Mouse (Mus musculus) spleen, postnatal 4 days (tissue): ENCODE measurements around the gene Gm4553.
"Not testable (repeated sequence)": the region's sequence is repeated elsewhere in the genome, so short reads cannot be mapped to it uniquely, and the experiment has no call there.

ENCODE experiments used
- DNase-seq, 2 experiments: peaks; one replicate each; pipeline ENCODE4 v3.0.0; 2022; ENCODE audit warnings: low spot score in 2 of 2

Gene Gm4553

DNA sequence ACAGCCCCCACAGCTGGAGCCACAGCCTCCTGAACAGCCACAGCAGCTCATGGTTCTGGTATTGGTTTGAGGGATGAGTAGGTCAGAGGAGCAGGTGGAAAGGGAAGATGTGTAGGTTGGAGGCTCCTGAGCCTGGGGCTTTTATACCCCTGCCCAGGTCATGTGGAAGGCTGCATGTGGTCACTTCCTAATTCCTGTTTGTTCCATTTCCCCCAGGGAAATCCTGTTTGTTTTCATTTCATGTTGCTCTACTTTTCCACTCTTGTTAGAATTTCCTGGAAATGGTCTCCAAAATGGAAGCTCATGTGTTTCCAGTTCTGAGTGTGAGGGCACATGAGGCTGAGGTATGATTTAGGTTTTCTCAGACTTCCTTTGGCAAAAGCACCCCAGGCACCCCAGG is at the start of gene Gm4553:
Gm4553 (minus strand) TSS at position 101 of the 400 bp plus-strand sequence.
- DNase-seq = not testable (repeated sequence)

DNA sequence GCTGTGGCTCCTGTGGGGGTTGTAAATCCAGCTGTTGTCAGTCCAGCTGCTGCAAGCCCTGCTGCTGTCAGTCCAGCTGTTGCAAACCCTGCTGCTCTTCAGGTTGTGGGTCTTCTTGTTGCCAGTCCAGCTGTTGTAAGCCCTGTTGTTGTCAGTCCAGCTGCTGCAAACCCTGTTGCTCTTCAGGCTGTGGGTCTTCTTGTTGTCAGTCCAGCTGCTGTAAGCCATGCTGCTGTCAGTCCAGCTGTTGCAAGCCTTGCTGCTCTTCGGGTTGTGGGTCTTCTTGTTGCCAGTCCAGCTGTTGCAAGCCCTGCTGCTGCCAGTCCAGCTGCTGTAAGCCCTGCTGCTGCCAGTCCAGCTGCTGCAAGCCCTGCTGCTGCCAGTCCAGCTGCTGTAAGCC is 46.6 kb upstream of the Gm4553 start:
- not testable (repeated sequence) for DNase-seq

DNA sequence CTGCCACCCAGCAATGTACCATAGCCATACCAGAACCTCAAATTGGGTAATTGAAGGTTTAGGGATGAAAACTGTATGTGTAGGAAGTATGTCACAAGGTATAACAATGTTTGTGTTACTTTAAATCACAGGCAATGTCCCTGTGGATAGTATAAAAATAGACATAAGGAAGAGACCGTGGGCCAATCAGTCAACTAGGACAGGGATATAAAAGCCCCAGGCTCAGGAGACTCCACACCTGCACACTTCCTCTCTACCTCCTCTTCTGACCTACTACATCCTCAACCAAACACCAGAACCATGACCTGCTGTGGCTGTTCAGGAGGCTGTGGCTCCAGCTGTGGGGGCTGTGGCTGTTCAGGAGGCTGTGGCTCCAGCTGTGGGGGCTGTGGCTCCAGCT is 46.0 kb upstream of the Gm4553 start, which contains the start of gene Gm7579:
Gm7579 (plus strand) TSS at position 301 of the 400 bp plus-strand sequence.
- DNase-seq = no peak

DNA sequence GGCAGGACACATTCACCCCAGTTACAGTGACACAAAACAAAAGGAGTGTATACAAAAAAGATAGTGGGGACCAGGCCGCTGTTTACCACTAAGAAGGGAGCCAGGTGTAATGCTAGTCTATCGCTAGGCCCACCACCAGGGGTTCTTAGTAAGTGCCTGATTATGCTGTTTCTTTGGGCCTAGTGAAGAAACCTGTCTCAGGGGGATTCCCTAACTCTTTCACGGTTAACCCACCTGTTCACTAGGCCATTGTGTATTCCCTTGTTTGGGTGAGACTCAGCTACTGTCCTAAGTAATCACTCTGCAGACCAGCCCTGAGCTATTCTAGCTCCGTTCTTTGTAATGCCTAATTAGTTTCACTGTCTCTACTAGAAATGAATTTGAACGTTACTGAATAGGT is 41.4 kb upstream of the Gm4553 start:
- not testable (repeated sequence) for DNase-seq

DNA sequence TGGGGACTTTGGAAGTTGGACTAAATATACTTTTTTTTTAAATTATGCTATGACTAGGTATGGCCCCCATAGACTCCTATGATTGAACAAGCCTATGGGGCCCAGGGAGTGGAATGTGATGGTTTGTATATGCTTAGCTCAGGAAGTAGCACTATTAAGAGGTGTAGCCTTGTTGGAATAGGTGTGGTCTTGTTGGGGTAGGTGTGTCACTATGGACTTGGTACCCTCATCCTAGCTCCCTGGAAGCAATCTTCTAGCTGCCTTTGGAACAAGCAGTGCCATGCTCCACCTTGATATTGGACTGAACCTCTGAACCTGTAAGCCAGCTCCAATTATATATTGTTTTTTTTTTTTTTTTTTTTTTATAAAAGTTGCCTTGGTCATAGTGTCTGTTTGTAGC is 39.9 kb upstream of the Gm4553 start:
- no peak for DNase-seq

DNA sequence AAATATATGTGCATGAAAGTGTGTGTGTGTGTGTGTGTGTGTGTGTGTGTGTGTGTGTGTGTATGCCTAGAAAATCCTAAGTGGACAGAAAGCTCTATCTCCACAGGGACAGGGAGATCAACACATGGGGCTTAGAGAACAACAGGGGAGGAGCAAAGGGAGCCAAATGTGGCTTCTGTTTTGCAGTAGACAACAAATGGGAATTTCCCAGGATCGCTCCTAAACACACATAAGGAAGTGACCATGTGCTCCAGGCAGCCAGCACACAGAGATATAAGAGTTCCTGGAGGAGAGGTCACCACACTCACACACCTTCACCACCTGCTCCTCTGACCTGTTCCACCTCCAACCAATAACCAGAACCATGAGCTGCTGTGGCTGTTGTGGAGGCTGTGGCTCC is 35.5 kb upstream of the Gm4553 start, which contains the start of gene Krtap5-3:
Krtap5-3 (plus strand) TSS at position 301 of the 400 bp plus-strand sequence.
- DNase-seq = no peak

DNA sequence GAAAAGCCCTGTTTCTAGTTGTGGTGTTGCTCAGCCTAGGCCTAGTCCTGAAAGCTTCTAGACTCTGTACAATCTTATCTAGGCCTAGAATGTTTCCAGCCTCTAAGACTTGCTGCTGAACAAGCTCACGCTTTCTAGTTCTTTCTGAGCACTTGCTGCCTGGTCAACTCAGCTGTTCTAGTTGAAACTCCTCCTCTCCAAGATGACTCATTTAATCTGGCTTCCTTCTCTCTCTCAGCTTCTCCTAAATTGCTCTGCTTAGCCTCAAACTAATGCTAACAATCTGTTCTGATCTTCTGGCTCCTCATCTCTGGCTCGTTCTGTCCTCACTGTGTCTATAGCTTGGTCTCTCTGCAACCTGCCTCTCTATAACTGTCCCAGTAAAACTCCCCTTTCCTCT is 33.2 kb upstream of the Gm4553 start:
- DNase-seq = no peak

DNA sequence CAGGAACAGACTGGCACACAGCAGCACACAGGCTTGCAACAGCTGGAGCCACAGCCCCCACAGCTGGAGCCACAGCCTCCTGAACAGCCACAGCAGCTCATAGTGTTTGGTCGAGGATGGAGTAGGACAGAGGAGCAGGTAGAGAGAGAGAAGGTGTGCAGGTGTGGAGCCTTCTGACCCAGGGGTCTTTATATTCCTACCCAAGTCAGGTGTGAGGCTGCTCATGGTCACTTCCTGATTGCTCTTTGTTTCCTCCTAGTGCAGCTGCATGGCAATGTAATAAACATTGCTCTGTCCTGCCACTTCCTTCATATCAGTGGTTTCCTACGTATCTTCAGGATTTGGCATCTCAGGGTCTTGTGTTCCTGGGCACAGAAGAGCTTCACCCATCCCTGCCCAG is 24.8 kb upstream of the Gm4553 start, which contains the start of gene Gm10153:
Gm10153 (minus strand) TSS at position 101 of the 400 bp plus-strand sequence.
- no peak for DNase-seq

DNA sequence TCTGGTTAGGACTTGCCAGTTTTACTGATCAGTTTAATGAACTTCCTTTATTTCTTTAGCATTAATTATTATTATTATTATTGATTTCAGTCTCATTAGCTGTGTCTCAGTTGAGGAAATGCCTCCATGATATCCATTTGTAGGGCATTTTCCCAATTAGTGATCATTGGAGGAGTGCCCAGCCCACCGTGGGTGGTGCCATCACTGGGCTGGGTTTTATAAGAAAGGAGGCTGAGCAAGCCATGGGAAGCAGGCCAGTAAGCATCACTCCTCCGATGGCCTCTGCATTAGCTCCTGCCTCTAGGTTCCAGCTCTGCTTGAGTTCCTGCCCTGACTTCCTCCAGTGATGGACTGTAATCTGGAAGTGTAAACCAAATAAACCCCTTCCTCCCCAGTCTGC is 22.6 kb upstream of the Gm4553 start:
- DNase-seq = no peak

DNA sequence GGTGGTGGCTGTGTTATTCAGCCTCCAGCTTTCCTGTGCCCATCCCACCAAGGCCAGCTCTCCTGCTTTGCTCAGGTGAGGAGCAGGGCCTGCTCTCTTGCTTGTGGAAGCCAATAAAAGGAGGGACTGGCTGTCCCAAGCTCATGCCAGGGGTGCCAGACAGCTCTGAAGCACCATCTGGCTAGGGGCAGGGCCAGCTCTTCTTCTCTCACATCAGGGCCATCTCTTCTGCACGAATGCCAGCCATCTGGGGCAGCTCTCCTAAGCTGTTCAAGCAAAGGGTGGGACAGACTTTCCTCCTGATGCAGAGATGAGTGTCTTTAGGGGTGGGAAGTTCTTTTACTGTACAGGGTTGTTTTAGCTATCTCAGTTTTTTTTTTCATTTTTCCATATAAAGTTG is 15.5 kb upstream of the Gm4553 start:
- no peak for DNase-seq

DNA sequence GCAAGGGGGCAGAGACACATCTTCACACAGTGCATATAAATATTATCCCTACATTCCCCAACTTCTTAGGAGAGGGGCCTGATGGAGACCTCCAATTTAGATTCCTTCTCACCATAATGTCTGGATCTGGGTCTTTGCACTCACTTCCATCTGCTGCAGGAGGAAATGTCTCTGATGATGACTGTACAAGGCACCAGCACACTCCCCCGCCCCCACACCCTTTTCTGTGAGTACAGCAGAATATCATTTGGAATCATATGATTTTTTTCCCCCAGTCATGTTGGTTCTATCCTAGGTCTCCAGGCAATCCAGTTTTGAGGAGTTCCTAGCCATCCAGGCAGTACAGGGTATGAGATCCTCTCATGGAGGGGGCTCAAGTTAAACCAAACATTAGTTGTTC is 13.1 kb upstream of the Gm4553 start:
- DNase-seq = no peak

DNA sequence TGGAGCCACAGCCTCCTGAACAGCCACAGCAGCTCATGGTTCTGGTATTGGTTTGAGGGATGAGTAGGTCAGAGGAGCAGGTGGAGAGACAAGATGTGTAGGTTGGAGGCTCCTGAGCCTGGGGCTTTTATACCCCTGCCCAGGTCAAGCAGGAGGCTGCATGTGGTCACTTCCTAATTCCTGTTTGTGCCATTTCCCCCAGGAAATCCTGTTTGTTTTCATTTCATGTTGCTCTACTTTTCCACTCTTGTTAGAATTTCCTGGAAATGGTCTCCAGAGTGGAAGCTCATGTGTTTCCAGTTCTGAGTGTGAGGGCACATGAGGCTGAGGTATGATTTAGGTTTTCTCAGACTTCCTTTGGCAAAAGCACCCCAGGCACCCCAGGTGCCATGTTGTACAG is 10.4 kb upstream of the Gm4553 start, which contains the start of gene Krtap5-2:
Krtap5-2 (minus strand) TSS at position 101 of the 400 bp plus-strand sequence.
- DNase-seq = not testable (repeated sequence)

DNA sequence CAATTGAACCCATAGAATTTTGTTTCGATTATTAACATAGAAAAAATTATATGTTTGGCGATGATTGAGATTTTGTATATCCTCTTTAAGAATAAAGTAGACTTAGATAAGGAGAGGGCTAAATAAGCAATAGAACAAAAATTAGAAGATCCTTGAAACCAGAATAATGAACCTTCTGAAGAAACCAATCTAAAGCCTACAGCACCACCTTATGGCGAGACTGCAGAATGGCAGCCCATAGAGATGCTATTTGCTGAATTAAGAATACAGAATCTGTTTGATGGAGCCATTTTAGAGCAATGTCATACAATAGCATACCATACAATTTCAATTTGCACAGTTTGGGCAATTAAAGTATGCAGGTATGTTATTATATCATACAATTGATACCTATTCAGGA is 4.3 kb upstream of the Gm4553 start:
- DNase-seq = no peak

DNA sequence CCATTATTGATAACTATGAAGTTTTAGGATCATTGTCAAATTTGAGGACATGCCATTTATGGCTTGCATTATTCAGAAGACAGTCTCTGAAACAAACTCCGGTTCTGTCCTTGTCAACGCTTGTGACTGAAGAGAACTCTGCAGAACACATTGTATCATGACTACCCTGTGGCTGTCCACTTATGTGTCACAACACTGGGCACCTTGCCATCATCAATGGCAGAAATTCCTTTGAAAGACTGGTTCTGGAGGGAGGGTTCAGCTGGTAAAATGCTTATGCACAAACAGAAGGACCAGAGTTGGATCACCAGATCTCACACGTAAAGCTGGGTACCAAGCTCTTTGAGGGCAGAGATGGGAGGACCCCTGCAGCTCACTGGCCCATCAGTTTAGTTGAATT is 6.2 kb downstream of the Gm4553 start:
- no peak for DNase-seq

DNA sequence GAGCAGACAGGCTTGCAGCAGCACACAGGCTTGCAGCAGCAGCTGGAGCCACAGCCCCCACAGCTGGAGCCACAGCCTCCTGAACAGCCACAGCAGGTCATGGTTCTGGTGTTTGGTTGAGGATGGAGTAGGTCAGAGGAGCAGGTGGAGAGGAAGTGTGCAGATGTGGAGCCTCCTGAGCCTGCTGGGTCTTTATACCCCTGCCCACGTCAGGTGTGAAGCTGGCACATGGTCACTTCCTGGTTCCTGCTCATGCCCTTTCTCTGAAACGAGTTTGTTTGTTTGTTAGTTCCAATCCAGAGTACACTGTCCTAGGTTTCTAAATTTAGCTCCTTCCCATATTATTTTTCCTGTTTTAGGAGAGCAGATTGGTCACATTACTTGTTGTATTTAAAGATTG is 8.5 kb downstream of the Gm4553 start, which contains the start of gene Gm29735:
Gm29735 (minus strand) TSS at position 101 of the 400 bp plus-strand sequence.
- DNase-seq = not testable (repeated sequence)

DNA sequence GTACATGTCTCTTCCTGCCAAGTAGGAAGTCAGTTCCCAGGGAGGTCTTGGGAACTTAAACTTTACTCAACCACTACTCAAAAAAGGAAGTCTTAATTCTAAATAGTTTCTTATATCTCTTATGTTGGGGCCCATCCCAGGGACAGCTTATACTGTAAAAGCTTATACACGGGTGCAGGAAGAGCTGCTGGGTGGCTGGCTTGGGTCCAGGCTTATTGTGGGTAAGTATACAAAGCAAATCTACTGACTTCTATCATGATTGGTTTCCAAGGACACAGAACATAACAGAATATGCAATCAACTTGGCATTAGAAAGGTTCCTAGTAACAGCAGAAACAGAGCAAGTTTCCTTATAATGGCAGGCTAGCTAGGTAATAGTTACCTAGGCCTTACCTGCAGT is 10.2 kb downstream of the Gm4553 start:
- no peak for DNase-seq

DNA sequence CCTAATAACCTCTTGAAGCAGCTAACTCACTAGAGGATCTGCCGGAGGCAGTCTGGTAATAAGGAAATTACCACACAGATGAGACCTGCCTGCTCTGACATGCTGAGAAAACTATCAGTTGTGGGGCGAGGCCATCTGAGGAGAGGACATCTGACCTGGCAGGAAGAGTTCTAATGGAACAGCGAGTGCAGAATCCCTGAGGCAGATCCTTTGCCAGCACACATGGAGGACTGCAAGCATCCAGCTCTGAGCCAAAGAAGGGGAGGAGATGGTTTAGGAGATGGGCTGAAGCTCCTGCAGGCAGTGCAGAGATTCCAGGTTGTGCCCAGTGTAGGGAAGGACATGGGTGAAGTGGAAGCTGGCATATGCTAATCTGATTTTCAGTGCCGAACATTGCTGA is 13.3 kb downstream of the Gm4553 start:
- no peak for DNase-seq

DNA sequence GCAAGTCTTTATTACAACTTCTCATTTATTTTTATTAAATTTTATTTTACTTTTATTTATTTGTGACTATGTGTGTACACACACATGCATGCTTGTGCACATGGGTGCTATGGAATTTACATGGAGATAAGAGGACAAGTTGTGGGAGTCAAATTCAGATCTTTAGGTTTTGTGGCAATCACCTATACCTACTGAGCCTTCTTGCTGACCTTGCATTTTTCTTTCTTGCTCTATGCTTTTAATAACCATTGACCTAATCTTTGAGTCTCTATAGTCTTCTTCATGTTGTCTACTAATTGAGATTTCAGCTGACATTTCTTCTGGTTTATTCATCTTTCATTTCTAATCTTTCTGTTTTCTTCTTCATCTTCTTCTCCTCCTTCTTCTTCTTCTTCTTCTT is 16.9 kb downstream of the Gm4553 start:
- DNase-seq = no peak

DNA sequence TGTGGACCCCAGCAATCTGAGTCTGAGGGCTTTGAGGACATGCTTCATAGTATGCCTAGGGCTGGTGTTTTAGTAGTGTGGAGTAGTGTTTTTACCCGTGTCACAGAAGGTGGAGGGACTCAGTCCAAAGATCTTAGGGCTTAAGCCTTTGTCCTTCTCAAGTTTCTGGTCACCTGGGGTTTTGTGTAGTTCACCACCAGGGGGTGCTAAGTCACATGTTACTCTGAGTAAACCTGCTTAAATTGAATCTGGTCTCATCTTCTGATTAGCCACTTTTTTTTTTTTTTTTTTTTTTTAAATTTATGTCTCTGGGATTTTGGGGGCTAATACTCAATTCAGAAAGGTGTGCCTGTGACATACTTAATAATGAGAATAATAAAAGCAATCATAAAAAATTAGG is 19.5 kb downstream of the Gm4553 start:
- DNase-seq = no peak

DNA sequence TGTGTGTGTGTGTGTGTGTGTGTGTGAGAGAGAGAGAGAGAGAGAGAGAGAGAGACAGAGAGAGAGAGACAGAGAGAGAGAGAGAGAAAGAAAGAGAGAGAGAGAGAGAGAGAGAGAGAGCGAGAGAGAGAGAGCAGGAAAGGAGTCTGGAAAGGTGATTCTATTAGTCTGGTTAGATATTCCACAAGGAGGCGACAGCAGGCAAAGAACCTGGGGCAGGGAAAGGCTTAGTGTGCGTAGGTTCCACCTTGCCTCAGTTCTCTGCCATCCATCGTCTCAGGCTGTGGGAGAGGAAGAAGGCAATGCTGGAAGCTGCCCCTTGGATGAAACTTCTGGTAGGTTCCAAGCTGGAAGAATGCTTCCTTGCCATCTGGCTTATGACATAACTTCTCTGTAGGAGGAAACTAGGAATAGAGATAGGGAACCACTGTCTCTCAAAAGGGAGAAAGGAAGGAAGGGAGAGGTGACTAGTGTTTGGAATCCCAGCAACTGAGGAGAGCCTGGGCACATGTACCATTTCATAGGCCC is 20.1 kb downstream of the Gm4553 start:
- no peak for DNase-seq

DNA sequence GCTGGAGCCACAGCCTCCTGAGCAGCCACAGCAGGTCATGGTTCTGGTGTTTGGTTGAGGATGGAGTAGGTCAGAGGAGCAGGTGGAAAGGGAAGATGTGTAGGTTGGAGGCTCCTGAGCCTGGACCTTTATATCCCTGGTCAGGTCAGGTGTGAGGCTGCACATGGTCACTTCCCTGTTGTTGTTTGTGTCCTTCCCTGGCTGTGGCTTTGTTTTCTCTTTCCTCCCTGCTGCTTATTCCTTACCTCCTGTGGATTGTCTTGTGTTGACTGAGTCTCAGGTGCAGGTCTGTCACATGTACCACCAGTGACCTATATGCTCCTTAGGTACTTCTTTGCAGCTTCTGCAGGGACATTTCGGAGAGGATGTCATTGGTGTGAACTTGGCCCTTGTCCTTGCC is 21.0 kb downstream of the Gm4553 start, which contains the start of gene Gm45337:
Gm45337 (minus strand) TSS at position 101 of the 400 bp plus-strand sequence.
- no peak for DNase-seq

DNA sequence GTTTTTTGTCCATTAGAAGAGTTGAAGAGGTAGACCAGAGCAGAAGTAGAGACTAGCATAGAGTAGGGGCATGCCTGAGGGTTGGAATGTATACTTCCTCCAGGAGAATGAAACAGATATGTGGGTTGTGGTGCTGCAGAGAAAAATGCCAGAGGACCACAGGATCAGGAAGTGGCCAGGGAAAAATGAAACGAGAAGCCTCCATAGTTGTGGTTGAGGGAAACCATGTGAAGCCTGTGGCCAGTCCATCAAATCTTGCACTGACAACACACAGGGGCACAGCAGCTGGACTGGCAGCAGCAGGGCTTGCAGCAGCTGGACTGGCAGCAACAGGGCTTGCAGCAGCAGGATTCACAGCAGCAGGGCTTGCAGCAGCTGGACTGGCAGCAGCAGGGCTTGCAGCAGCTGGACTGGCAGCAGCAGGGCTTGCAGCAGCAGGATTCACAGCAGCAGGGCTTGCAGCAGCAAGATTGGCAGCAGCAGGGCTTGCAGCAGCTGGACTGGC is 22.0 kb downstream of the Gm4553 start:
- DNase-seq = not testable (repeated sequence)

DNA sequence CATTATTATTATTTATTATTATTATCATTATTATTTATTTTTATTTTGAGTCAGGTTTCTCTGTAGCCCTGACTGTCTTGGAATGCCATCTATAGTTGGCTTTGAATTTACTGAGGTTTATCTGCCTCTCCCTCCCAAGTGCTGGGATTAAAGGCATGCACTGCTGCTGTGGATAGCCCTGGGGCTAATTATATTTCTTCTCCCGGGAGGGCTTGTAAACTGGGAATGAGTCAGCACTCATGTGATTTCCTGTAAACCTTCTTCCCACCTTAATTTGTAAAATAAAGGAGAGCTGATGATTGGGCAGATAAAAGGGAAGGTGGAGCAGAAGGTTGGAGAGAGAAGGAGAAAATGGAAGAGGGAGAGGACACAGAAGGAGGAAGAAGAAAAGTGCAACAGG is 24.8 kb downstream of the Gm4553 start:
- DNase-seq = no peak

DNA sequence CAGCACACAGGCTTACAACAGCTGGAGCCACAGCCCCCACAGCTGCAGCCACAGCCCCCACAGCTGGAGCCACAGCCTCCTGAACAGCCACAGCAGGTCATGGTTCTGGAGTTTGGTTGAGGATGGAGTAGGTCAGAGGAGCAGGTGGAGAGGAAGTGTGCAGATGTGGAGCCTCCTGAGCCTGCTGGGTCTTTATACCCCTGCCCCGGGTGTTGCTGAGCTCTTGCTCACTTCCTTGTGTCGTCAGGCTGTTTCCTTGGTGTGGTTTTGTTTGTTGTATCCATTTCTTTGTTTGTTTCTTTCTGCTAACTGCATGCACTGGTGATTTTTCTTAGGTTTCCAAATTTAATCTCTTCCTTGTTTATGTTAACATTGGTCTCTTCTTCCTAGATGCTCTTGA is 29.6 kb downstream of the Gm4553 start, which contains the start of gene Gm39115:
Gm39115 (minus strand) TSS at position 101 of the 400 bp plus-strand sequence.
- not testable (repeated sequence) for DNase-seq
